Mouse (Mus musculus): ENCODE results near the gene Atg13.

Gene Atg13

GRCm38 (mm10) chr2:91649553-91650359 is 60.6 kb downstream of the Atg13 start, which contains the start of the genes Zfp408 and Arhgap1:
Zfp408 (minus strand) TSS chr2:91649791.
Arhgap1 (plus strand) TSS chr2:91649860.
- DNase-seq (ENCODE audit: low read depth, low spot score) = peak; percentile 96

GRCm38 (mm10) chr2:91649152-91649551 is 61.2 kb downstream of the Atg13 start:
- no peak for DNase-seq (ENCODE audit: low read depth, low spot score)

GRCm38 (mm10) chr2:91646733-91647132 is 63.6 kb downstream of the Atg13 start:
- peak; percentile 22 for DNase-seq (ENCODE audit: low read depth, low spot score)

- DNase-seq (ENCODE audit: low read depth, low spot score) = no peak
These were observed 64.6 kb downstream of the Atg13 start for GRCm38 (mm10) chr2:91645811-91646210.

GRCm38 (mm10) chr2:91645354-91645753 is 65.0 kb downstream of the Atg13 start:
- DNase-seq (ENCODE audit: low read depth, low spot score) = no peak

GRCm38 (mm10) chr2:91644021-91644420 is 66.4 kb downstream of the Atg13 start:
- DNase-seq (ENCODE audit: low read depth, low spot score) = no peak

GRCm38 (mm10) chr2:91642825-91643415 is 67.5 kb downstream of the Atg13 start:
- no peak for DNase-seq (ENCODE audit: low read depth, low spot score)

- no peak for DNase-seq (ENCODE audit: low read depth, low spot score)
These were observed 71.4 kb downstream of the Atg13 start for GRCm38 (mm10) chr2:91638931-91639330.

- DNase-seq (ENCODE audit: low read depth, low spot score) = no peak
These were observed 73.5 kb downstream of the Atg13 start for GRCm38 (mm10) chr2:91636727-91637338.

GRCm38 (mm10) chr2:91636229-91636628 is 74.1 kb downstream of the Atg13 start, which contains the start of gene F2:
F2 (minus strand) TSS chr2:91636414.
- DNase-seq (ENCODE audit: low read depth, low spot score) = no peak

GRCm38 (mm10) chr2:91635486-91635885 is 74.9 kb downstream of the Atg13 start:
- DNase-seq (ENCODE audit: low read depth, low spot score) = no peak

GRCm38 (mm10) chr2:91634841-91635240 is 75.5 kb downstream of the Atg13 start:
- DNase-seq (ENCODE audit: low read depth, low spot score) = no peak

GRCm38 (mm10) chr2:91633334-91633977 is 76.9 kb downstream of the Atg13 start:
- no peak for DNase-seq (ENCODE audit: low read depth, low spot score)

GRCm38 (mm10) chr2:91632316-91632715 is 78.1 kb downstream of the Atg13 start:
- DNase-seq (ENCODE audit: low read depth, low spot score) = no peak

GRCm38 (mm10) chr2:91631826-91632225 is 78.5 kb downstream of the Atg13 start:
- no peak for DNase-seq (ENCODE audit: low read depth, low spot score)

GRCm38 (mm10) chr2:91630384-91630783 is 80.0 kb downstream of the Atg13 start:
- DNase-seq (ENCODE audit: low read depth, low spot score) = no peak

- DNase-seq (ENCODE audit: low read depth, low spot score) = no peak
These were observed 80.7 kb downstream of the Atg13 start for GRCm38 (mm10) chr2:91629682-91630081.

GRCm38 (mm10) chr2:91628171-91628570 is 82.2 kb downstream of the Atg13 start:
- DNase-seq (ENCODE audit: low read depth, low spot score) = no peak

- DNase-seq (ENCODE audit: low read depth, low spot score) = no peak
These were observed 82.9 kb downstream of the Atg13 start for GRCm38 (mm10) chr2:91627486-91627885.

Measured in brain, embryonic 18.5 days (tissue).